Mouse (Mus musculus): Measurements from ENCODE around the gene Flt3l.

- TF ChIP-seq CTCF (IDR thresholded peaks at IDR 0.05; ENCODE audit: control insufficient read depth, insufficient read depth, insufficient read length), result no peak
- TF ChIP-seq MYOD1 (IDR thresholded peaks at IDR 0.05; ENCODE audit: control insufficient read depth, insufficient read length, low read depth), result no peak
- no peak for TF ChIP-seq USF1 (IDR thresholded peaks at IDR 0.05; ENCODE audit: low read depth)
These were observed 24.3 kb downstream of the Flt3l start for GRCm38 (mm10) chr7:45111940-45112339.
